Mouse (Mus musculus) heart, postnatal 14 days (tissue): ENCODE data around the gene Zmym5. TPM values are rescaled to one million over a fixed set of nuclear protein-coding genes. Genes with fewer than 3 reads are reported as not detected.
A peak's percentile ranks its signal among the peaks of the same experiment; 100 is the strongest.
"Not testable (repeated sequence)": the region's sequence is repeated elsewhere in the genome, so short reads cannot be mapped to it uniquely, and the experiment has no call there.

ENCODE experiments used
- DNase-seq, 2 experiments: peaks; one replicate each; pipeline ENCODE4 v3.0.0; 2021 to 2022
- intact Hi-C: fragments of 180-260 bp; cut with DNase I; formaldehyde crosslinking; loops from one replicate; pipeline ENCODE4 v1.15.1; 2025
- long read RNA-seq, 2 experiments: library from polyadenylated mRNA; stranded (forward); transcript quantifications; one replicate each; pipeline ENCODE4 v2.0.0; 2021
- total RNA-seq, 2 experiments: library from RNA; stranded (reverse); gene quantifications; 2 replicates each; pipeline ENCODE4 v1.2.3; 2021

Zmym5 gene
- 10 to 100 TPM; 23.9 to 24.7 TPM for total RNA-seq
- long read RNA-seq, experiment 1, full-length matches to known transcripts, result 2 of 13 reads
- long read RNA-seq, experiment 1, partial matches to known transcripts, result 4 of 13 reads
- long read RNA-seq, experiment 1, other reads (novel, unspliced or antisense), result 7 of 13 reads
- long read RNA-seq, experiment 2, full-length matches to known transcripts, result 1 of 13 reads
- long read RNA-seq, experiment 2, partial matches to known transcripts, result 3 of 13 reads
- long read RNA-seq, experiment 2, other reads (novel, unspliced or antisense), result 9 of 13 reads

GRCm38 (mm10) chr14:56811701-56812339, at the start of gene Zmym5:
Gene Zmym5, minus strand, starts transcription at chr14:56811716.
- peak; percentile 86 to 91 for DNase-seq
- intact Hi-C loops, result loop anchor here (5.0 kb wide), 1 partner anchor 75 kb away; the partner anchor contains the start of gene Zmym2

- DNase-seq, result no peak
- intact Hi-C loops, result no loop called here
Measured at GRCm38 (mm10) chr14:56849681-56850080, 38.2 kb upstream of the Zmym5 start.

- intact Hi-C loops, result no loop called here
- no peak for DNase-seq
Measured at GRCm38 (mm10) chr14:56848322-56848721, 36.8 kb upstream of the Zmym5 start.

- intact Hi-C loops, result no loop called here
- no peak for DNase-seq
Measured at GRCm38 (mm10) chr14:56844507-56844906, 33.0 kb upstream of the Zmym5 start.

- intact Hi-C loops, result no loop called here
- no peak for DNase-seq
Measured at GRCm38 (mm10) chr14:56844033-56844432, 32.5 kb upstream of the Zmym5 start.

- DNase-seq, intact Hi-C loops: not testable (repeated sequence)
Measured at GRCm38 (mm10) chr14:56834576-56834975, 23.1 kb upstream of the Zmym5 start.

- peak; percentile 32 to 65 for DNase-seq
Measured at GRCm38 (mm10) chr14:56833211-56833610, 21.7 kb upstream of the Zmym5 start.

GRCm38 (mm10) chr14:56832563-56833113, 21.1 kb upstream of the Zmym5 start:
- intact Hi-C loops, result no loop called here
- DNase-seq, result no peak

More at GRCm38 (mm10) chr14:56833211-56833610, 21.7 kb upstream of the Zmym5 start:
- intact Hi-C loops, result not testable (repeated sequence)

- intact Hi-C loops, result no loop called here
- no peak for DNase-seq
Measured at GRCm38 (mm10) chr14:56832147-56832546, 20.6 kb upstream of the Zmym5 start.

GRCm38 (mm10) chr14:56830491-56831045, 19.1 kb upstream of the Zmym5 start:
- no peak for DNase-seq
- intact Hi-C loops, result no loop called here

GRCm38 (mm10) chr14:56824562-56824961, 13.0 kb upstream of the Zmym5 start:
- DNase-seq, result no peak
- intact Hi-C loops, result no loop called here

GRCm38 (mm10) chr14:56817616-56818015, 6.1 kb upstream of the Zmym5 start:
- no peak for DNase-seq
- intact Hi-C loops, result no loop called here

- no peak for DNase-seq
- intact Hi-C loops, result no loop called here
Measured at GRCm38 (mm10) chr14:56817131-56817530, 5.6 kb upstream of the Zmym5 start.

- no peak for DNase-seq
- intact Hi-C loops, result no loop called here
Measured at GRCm38 (mm10) chr14:56816541-56816940, 5.0 kb upstream of the Zmym5 start.

GRCm38 (mm10) chr14:56812520-56813036, 1.1 kb upstream of the Zmym5 start:
- DNase-seq, result peak; percentile 67 to 77
- intact Hi-C loops, result loop anchor here (5.0 kb wide), 1 partner anchor 75 kb away; the partner anchor contains the start of gene Zmym2

GRCm38 (mm10) chr14:56810781-56811690, 480 bp downstream of the Zmym5 start:
- intact Hi-C loops, result loop anchor here (5.0 kb wide), 1 partner anchor 76 kb away; the partner anchor contains the start of gene Zmym2
- DNase-seq, result peak; percentile 49 to 66

- DNase-seq, result peak; percentile 43 to 48
- intact Hi-C loops, result loop anchor here (5.0 to 10.0 kb wide), 2 partner anchors 126 to 418 kb away; partner anchors contain the start of gene Mphosph8
Measured at GRCm38 (mm10) chr14:56793243-56793642, 18.3 kb downstream of the Zmym5 start.

GRCm38 (mm10) chr14:56784575-56784974, 26.9 kb downstream of the Zmym5 start:
- DNase-seq, result no peak
- intact Hi-C loops, result no loop called here

- intact Hi-C loops, result no loop called here
- DNase-seq, result no peak
Measured at GRCm38 (mm10) chr14:56778933-56779300, 32.6 kb downstream of the Zmym5 start.
